Mouse (Mus musculus) spleen, adult 12 weeks (tissue): ENCODE results near the gene Sppl3.

ENCODE experiments used
- DNase-seq: peaks from one replicate; pipeline ENCODE4 v3.0.0; 2022; ENCODE audit warnings: low spot score

Sppl3 gene

DNA sequence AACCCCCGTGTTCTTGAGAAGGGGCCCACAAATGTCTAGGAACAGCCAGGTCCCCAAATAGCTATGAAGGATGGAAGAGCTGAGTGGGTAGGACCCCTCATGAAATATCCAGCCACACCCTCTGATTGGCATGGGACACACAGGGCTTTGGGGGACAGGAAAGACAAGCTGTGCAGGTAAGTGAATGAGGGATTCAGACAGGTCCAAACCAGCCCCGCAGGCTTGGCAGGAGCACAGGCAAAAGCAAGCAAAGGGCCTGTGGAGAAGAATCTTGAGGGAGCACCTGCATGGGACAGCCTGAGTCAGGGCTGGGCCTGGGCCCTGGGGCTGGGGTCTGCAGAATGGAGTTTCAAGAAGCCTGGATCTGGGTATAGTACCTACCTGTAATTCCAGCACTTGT lies 10.4 kb upstream of the Sppl3 start:
- no peak for DNase-seq

DNA sequence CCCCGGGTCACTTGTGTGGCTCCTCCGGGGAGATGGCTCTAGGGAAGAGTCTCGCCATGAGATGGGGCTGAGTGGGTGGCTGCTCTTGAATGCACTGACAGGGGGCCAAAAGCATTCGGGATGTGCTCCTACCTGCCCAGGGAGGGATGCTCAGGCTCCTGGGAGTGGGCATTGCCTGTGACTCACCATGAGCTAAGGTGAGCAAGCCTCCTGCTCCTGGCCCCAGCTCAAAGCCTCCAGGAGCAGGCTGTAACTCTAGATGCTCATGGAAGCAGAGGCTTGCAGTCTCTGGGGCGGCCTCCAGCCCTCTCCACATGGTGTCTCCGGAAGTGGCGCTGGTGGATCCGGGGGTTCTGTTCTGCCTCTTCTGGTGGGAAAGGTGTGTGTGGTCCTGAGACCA lies 9.5 kb upstream of the Sppl3 start:
- no peak for DNase-seq

DNA sequence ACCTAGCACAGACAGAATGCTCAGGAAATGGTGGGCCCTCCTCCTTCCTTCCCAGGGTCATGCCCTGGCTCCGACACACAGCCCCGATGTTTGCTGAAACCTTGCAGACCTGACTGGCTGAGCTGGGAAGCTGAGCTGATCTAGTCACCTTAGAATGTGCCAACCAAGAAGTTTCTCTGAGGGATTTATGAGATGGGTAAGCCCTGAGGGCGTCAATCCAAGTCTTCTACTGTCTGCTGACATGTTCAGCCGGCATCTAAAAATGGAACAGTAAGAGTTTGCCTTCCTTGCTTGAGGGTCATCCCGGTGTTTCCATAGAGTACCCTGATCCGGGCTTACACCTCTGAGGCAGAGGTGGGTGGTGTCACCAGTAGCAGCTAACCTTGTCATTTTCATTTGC lies 8.2 kb upstream of the Sppl3 start:
- no peak for DNase-seq

DNA sequence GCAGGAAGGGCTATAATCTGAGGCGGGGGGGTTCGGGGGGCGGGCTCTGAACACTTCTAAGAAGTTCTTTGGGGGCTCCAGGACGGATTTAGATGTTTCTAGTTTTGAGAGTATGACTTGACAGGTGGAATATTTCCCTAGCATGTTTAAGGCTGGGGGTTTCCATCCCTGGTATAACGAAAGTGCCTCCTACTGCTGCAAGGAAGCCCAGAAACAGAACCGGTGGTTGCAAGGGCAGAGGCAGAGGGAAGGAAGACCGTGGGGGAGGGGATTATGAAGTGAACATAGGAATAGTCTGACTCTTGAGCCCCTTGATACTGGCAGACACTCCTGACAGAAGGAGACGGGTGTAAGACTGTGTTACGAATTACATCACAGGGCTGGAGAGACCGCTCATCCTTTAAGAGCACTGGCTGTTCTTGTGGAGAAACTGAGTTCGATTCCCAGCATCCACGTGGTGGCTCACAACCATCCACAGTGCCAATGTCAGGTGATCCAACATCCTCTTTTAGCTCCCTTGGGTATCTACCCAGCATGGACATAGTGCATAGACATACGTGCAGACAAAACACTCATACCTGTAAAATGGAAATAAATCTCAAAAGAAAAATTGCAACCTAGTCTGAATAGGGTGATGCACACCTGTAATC lies 7.6 kb upstream of the Sppl3 start:
- no peak for DNase-seq

DNA sequence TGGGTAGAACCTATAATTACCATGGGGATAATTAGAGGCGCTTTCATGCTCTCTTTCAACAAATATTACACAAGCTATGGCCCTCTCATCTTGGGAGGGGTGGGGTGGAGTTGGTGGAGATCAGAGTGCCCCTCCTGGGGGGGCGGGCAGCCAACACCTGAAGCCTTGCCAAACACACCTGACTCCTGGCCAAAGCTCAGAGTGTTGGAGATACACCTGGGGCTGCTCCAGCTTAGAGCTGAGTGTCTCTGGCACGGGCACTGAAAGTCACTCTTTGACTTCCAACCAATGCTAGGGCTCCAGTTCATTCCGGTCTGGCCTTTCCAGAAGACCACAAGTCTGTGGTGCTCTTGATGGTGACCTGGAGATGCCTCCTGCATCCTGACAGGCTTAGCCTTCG lies 3.2 kb upstream of the Sppl3 start:
- no peak for DNase-seq

DNA sequence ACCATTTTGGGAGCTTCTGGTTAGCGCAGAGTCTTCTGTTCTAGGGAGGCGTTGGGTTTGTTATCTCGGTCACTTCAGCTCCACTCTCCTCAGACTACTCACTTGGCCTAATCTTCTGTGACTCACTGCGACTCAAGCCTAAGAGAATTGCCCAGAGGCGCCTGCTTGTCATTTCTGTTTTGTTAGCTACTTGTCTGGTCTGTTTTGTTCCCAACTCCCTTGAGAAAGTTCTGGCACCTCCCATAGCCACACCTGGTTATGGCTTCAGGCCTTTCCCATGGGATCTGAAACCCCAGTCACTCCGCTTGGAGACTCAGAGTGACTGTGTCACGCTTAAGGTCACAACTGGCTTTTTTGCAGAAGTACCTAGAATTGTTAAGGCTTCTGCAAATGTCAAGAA lies 2.6 kb upstream of the Sppl3 start:
- DNase-seq = no peak

DNA sequence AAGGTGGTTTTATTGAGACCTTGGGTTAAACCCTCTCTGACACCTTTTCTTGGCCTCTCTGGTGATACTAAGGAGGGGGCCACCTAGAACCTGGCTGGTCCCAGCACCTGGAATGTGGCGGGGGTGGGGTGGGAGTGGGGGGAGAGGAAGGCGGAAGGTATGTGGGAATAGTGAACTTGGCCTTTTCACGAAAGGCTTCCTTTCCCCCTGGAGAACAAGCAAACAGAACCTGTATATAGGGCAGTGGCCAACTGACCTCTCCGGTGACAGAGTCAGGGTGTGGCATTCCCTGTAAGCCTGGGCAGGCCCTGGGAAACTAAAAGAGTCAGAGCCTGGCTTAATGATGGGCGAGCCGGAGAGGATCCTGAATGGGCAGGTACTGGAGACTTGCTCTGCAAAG lies 1.8 kb upstream of the Sppl3 start:
- DNase-seq = no peak

DNA sequence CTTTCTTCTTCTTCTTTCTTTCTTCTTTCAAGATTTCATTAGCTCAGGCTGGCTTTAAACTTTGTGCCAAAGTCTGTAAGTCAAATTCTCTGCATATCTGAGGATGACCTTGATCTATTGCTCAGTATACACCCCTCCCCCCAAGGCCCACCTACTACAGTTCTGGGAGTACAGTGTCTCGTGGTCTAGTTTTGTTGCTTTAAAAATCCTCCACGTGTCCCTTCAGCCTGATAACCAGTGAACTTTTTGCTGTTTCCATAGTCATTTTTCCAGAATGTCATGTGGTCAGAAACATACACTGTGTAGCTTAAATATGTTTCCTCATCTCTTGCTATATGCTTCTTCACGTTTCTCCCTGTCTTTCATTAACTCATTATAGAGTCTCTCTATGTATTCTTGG lies 976 bp upstream of the Sppl3 start:
- DNase-seq = no peak

DNA sequence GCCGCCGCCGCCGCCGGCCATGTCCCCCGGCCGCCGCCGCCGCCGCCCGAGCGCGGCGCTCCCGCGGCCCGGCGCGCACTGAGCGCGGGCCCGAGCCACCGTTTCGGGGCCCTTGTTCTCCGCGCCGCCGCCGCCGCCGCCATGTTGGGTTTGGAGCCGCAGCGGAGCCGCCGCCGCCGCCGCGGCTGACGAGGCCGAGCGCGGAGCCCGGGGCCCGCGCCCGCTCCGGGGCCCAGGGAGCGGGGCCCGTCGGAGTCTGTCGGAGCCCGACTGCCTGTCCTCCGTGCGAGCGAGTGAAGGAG lies 231 bp downstream of the Sppl3 start:
- DNase-seq = no peak

DNA sequence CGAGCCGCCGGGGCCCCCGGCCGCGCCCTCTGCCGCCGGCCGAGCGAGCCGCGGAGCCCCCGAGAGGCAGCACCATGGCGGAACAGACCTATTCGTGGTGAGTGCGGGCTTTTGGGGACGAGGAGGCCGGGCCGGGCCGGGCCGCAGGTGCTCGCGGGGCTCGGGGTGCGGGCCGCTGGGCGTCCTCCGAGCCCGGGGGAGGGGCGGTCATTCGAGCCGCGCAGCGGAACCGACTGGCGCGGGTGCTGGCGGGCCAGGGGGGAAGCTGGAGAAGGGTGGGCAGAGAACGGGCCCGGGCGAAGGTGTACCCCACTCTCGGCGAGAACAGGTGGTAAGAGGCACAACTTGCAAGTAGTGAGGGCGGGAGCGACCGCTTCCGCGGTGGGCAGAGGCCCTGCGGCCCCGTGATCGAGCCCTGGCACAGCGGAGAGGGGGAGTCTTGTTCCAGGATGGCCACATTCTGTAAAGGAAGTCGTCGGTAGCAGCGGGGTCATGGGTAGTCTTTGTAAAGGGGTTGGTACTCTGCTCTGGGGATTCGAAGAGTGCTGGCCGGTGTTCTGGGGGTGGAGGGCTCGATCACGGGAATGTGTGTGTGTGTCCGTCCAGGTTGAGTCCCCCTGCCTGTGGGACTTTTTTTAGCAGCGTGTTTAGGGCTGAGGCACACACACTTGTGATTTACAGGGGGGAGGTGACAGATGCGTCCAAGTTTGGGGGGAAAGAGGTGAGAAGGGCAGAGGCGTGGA lies 753 bp downstream of the Sppl3 start:
- DNase-seq = peak; percentile 45

DNA sequence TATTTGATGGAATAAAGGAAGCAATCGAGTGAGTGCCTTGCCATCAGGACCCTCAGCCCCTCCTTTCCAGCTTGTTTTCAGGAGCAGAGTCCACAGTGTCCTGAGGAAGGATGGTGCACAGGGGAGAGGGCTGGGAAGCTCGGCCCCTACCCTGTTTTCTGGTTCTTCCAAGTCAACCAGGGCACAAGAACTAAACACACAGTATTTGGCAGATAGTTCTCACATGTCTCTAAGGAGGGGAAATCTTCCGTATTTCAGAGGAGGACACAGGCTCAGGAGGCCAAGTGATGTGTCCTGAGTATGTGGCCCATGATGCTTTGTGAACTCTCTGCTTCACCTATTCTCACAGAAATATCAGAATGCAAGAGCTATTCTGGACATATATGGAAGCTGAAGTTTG lies 2.5 kb downstream of the Sppl3 start:
- no peak for DNase-seq

DNA sequence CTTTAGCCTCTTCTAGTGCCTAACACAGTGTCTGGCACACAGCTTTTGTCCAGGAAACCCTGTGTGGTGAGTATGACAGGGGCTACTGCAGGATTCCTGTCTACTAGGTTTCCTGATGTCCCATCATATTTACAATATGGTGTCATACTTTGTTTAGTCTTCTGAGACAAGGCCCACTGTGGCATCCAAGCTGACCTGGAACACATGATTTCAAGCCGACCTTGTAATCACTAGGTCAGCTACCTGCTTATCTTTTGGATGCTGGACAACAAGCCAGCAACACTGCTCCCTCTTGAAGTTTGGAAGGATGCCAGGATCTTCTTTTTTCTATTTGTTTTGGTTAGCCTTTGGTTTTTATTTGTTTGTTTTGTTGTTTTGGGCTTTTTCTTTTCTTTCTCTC lies 3.6 kb downstream of the Sppl3 start:
- peak; percentile 16 for DNase-seq

DNA sequence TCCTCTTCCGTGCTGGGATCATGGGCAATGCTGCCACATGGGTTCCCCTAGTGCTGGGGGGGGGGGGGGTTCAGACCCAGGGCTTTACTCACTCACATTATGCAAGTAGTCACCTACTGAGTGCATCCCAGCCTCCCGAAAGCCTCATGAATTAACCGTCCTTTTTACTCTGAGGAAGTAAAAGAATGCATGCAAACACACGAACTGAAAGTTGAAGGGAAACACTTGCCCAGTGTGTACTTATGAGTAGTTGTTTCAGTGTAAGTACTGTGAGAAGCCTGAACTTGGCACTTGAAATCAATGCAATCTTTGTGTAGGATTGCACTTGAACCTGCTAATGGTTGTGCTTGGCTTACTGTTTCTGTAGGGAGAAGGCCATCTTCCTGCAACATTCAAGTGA lies 4.2 kb downstream of the Sppl3 start:
- no peak for DNase-seq

DNA sequence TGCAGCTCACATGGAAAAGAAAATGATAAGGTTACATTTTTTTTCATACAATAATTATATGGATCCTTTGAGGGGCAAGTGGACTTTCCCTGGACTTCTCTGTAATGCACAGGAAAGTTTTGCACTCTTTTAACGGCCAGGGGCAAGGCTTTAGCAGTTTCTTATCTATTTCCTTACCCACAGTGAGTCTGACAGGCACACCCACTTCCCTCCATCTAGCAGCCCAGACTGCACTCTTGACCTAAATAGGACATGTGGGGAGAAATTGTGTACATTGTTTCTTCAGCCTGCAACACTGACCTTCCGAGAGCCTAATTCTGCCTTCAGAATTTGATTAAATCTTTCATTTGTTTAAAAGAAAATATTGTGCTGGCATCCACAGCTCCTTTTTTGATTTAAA lies 7.3 kb downstream of the Sppl3 start:
- peak; percentile 15 for DNase-seq

DNA sequence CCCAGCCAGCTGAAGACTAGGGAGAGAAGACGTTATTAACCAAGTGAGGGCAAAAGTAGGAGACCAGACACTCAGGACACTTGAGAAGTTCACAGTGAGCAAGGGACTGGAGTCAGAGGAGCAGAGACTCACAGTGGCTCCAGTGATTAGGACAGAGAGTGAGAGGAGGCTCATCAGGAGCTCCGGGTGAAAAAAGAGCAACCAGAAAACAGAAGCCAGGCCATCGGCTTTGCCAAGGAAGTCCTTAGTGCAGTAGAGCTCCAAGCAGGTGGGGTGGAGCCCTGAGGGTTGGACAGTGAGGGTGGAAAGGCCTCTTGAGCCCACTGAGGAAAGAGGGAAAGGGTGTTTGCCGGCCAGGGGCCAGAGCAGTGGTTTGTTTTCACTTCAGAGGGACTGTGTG lies 7.9 kb downstream of the Sppl3 start:
- DNase-seq = no peak

DNA sequence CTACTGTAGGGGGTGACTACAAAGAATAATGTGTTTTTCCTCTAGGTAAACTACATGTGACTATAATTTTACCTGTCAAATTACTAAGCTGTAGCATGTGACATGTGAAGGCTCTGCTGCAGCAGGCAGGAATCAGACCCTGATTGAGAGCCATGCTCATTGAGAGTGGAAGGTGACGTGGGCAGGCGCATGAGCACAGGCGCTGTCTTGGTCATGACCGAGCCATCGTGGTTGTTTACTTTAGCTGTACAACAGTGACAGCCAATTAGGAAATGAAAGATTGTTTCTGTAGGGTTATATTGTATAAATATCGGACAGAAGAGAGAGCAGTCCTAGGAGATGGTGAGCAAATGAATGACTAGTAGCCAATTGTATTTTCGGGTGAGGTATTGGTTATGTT lies 11.1 kb downstream of the Sppl3 start:
- DNase-seq = no peak

DNA sequence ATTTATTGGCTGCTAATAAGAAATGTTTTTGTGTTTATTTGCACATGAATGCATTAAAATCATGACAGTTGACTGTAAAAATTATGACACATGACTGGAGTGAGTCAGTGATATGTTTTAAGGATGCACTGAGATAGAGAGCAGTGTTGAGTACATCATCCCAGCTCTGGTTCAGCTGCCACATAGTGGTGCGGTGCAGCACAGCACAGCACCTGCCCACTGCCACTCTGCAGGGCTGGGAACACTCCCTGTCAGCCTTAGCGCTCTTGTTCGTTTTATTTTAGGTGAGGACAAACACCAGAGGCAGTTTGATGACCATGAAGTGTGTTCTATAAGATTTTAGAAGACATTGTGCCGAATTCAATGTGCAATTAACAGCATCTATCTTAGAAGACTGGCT lies 15.2 kb downstream of the Sppl3 start:
- DNase-seq = no peak

DNA sequence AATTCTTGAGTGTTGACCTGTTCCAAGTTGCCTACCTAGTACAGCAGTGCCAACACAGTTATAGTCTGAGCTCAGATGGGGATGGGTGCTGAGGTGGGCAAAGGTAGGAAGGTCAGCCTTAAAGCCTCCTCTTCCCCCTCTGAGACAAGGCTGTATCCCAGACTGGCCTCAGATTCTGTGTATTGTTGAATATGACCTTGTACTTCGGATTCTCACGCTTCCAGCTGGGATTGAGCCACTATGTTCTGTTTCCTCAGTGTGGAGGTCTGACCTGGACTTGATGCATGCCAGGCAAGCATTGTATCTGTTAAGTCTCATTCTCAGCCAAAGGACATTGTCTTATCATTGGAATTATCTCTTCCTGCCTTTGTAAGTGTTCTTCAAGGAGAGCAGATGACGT lies 16.2 kb downstream of the Sppl3 start:
- DNase-seq = no peak

DNA sequence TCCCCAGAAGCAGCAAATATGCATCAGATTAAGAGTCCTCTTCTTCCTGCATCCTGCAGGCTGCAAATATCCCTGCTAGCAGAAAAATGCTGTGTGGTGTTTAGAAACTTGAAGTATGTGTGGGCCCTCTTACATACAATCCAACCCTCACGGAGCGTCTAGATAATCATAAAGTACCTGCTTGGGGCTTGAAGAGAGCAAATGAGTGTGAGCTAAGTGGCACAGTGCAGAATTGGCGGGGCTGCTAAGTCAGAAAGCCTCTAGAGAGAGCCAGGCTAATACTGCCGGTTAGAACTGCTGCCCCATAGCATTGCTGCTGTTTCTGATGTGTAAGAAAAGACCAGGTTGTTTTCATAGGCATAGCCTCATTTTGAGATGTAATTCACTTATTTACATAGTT lies 18.0 kb downstream of the Sppl3 start:
- DNase-seq = no peak

DNA sequence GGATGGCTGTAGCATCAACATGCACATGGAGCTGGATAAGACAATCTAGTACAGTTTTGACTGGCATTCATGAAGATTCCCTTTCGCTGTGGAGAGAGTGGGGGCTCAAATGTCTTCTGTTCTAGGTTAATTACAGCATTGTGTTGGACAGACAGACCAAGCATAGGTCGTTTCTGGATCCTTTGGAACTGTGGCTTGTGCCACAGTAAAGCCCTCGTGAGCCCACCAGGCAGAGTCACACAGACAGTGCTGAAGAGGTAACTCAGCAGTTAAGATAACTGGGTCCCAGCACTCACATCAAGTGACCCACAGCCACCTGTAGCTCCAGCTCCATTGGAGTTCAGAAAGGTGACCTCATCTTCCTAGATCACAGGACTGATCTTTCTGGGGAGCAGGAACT lies 18.6 kb downstream of the Sppl3 start:
- DNase-seq = no peak

DNA sequence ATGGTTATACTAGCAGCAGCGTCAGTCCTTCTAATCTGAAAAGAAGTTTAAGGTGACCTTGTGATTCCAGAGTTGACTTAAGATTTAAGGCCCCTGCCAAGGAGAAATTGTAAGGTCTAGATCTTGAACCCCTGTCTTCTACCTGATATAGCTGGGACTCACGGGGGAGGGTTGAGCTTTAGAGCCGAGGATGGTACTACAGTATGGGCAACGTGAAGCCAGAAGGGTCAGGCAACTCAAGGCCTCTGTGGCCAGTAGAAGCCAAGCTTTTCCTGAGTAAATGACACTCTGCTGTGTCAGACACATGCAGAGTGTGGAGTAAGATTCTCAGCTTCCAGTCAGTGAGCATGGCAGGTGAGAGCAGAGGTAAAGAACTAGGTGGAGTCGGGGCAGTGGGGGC lies 20.6 kb downstream of the Sppl3 start:
- DNase-seq = no peak

DNA sequence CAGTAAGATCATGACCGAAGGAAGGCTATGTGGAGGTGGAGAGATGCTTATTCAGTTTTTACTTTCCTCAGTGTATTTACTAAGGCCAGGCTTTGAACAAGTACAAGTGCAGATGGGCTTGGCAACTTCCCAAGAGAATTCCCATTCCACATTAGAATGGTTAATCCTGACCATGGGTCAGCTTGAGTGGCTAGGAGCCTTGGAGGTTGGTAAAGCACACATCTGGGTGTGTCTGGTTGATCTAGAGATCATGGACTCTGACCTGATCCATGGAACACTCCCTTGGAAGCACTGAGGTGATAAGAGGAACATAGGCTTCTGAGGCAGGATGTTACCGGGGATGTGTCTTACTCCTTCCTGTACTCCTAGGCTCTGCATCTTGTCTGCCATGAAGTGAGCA lies 21.7 kb downstream of the Sppl3 start:
- DNase-seq = no peak

DNA sequence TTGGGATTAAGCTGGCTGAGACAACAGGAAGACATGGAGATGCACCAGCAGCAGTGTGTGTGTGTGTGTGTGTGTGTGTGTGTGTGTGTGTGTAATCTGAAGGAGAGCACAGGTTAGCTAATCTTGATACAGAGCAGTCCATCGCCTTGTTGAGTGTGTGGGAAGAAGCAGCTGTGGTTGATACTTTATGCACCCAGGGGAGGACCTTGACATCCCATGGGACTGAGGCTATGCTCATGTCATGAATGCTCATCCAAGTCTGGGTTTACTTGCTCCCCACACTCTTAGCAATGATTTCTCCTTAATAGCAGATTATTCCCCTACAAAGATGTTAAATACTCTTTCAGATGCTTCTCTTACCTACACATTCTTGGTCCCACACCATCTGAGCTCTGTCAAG lies 24.3 kb downstream of the Sppl3 start:
- no peak for DNase-seq

DNA sequence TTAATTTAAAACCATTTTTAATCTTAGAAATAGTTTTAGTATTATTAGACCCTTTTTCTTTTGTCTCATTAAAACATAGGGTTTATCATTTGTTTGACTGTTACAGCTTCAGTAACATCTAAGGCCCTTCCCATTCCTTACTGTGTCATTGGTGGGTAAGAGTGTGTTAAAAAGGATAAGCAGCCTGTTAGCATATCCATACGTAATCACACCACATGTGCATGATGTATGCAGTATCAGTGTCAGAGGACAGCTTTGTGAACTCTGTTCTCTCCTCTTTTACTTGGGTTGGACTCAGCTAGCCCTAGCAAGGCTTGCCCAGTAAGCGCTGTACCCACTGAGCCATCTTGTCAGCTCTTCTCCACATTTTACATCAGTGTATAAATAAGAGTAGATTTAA lies 26.2 kb downstream of the Sppl3 start:
- no peak for DNase-seq

DNA sequence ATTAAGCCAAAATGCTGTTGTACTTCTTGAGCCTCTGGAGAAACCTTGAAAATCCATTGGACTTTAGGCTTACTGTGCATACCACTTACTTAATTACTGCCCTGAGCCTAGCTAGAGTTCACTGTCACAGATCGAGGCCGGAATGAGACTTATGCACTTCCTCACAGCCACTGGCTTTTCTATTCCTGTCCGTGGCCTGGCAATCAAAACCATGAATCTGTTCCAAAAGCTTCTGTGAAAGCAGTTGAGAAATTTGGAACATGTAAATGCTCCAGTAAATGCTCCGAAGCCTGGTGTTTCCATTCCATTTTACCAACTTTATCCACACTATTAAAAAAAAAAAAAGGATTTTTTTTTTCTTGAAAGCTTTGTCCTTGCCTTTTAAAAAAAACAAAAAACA lies 29.8 kb downstream of the Sppl3 start:
- no peak for DNase-seq
